Mouse (Mus musculus): Measurements from ENCODE around the gene Tas2r144.

- no peak for TF ChIP-seq CTCF (IDR thresholded peaks at IDR 0.05; ENCODE audit: control insufficient read depth, insufficient read depth, insufficient replicate concordance, low read depth, low read length)
- no peak for TF ChIP-seq POLR2A (IDR thresholded peaks at IDR 0.05; ENCODE audit: control insufficient read depth, low read depth, low read length)
These were observed 14.5 kb downstream of the Tas2r144 start for GRCm38 (mm10) chr6:42229610-42230009.

Data from testis, adult 2 months (tissue).